Mouse (Mus musculus) lung, postnatal 14 days (tissue): Measurements from ENCODE around the gene Tnfsf15.

Experiments
- DNase-seq: peaks from one replicate; pipeline ENCODE4 v3.0.0; 2021

Tnfsf15 gene

DNA sequence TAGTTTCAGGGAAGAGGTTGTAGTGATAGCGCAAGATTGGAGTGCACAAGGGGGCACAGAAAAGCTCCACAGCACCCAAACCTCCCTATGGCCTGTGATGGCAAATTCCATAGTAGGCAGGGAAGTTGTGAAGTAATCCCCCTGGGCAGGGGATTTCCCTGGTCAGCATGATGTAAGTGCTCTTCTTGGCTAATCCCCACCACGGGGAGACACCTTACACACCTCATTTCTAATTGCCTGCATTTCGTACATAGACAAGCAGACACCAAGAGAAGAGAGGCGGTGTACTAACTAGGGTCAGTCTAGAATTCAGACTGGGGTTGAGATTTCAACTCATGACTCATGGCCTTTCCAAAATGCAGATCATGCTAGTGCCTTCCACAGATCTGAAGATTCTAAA lies 4.2 kb downstream of the Tnfsf15 start:
- DNase-seq = no peak

DNA sequence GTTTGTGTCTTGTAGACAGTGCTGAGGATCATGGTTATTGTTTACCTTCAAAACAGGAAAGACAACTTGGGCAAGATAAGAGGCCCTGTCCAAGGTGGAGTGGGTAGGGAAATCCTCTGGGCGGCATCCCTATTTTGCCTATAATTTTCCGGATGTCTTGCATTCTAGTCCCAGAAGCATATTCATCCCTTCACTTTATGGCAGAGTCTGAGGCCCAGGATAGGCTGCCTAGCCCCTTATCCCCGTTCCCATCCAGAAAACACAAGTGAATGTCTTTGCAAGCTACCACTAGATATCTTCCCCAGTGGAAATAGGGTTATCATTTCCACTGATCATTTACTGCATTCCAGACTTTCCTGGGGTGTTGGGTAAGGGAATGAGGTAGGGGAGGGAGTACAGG lies 4.9 kb downstream of the Tnfsf15 start:
- no peak for DNase-seq

DNA sequence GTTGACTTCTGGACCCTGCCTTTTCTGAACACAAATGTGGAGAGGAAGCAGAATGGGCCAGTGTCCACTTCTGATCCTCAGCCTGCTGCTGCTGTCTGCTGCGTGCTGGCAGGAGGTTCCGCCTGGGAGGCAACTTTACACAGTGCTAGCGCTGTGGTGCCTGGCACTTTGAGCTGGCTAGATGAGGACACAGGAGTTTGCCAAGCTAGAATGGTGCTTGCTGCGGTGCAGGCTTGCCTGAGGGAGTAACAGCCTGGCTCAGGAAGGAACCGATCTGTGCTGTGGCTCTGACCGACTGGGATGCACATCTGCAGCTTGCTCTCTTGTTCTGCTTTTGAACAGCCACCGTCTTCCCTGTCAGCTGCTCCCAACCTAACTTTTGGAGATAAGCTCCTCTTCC lies 5.4 kb downstream of the Tnfsf15 start:
- DNase-seq = no peak

DNA sequence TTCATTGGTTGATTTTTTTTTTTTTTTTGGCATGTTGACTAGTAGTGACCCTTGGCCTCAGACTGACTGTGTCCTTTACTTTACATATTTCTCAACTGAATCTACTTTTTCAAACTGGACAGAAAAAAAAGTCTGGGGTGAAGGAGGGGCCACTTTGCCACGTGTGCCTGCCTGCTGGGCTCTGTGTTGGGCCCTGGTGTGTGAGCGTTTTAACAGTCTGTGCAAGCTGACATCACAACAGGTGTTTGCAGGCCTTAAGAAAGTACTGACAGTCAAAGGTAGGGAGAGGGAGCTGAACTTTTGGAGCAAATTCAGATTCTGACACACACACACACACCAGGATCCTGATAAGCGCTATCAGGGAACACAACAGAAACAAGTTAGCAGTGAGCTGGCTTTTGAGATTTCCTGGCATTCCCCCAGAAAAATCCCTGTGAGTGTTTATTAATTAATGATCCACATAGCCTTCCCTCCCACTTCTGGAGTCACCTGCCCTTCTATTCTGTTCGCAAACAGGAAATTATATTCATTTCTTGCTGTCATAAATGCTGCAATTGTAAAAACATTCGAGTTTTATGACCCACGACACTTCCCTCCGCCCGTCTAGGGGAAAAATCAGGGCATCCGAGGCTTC lies 6.4 kb downstream of the Tnfsf15 start:
- DNase-seq = no peak

DNA sequence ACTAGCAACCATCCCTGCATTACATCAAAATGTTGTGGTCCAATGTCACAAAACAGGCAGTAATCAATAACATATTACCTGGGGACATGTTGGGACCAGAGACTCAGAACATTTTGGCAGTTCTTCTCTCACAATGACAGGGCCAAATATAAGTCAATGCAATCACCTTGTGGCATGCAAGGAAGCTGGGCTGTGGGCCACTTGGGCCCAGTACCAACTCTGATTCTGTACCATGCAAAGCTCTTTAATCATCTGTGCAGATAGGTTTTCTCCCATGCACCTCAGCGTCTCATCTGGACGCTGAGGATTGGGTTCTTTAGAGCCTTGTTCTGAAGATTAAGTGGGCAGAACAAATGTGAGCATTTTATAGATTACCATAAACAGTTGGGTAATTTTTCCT lies 13.6 kb downstream of the Tnfsf15 start:
- no peak for DNase-seq

DNA sequence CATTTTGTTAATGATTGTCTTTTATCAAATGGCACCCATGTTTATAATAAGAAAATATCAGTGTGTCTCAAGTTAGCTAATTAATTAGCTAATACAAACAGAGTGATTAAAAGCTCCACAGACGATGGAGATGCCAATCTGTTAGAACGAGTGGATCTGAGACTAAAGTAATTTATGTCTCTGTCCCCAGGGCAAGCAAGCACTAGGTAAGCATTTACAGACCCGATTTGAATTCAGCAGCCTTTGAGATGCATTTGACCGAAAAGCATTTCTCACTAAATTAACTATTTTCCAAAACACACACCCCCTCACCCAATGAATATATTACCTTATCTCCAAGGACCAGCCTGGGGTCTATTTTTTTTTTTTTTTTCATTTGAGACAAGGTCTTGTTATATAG lies 18.2 kb downstream of the Tnfsf15 start:
- no peak for DNase-seq

DNA sequence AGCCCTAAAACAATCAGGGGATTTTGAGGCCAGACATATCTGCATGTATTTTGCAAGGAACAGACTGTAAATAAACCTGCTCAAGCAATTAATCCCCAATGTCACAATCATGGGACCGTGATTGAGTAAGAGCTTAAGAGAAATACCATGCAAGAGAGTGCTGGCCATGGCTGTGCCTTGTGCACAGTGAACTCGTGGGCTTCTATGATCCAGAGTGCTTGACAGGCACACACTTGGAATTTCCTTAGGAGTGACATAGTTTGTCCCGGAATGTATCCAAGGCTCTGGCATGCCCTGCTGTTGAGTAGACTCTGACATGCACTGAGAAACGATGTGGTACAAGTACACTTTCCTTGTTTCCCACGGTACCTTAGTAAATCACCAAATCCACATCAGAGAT lies 18.9 kb downstream of the Tnfsf15 start:
- peak; percentile 29 for DNase-seq

DNA sequence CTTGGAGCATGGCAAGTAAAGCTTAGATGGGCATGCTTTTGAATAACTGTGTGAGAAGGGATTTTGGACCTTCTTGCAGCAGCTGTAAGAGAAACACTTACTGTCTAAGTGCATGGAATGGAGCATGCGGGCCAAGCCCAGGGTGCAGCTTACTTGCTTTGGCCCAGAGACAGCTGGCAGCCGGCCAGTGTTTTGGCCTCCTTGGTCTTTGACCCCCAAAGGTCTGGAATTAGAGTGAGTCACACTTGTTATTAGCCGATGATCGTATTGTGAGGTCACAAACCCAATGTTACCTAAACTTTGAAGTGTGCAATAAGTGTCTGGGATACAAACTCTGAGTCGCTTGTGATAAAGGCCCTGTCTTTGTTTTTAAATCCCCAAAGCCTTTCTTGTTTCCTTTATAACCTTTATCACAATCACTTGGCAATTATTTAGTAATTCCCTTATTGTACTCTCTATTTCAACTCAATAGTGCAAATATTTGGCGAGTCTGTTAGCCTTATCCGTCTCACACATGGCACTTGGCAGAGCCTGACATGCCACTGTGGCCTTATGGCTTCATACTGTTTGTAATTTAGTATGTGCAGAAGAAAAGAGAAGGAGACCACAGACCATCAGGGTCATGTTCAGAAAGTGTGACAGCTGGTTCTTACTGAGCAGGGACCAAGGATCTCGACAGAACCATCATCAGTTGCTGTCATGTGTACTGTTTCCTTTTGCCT lies 26.8 kb downstream of the Tnfsf15 start:
- peak; percentile 86 for DNase-seq

DNA sequence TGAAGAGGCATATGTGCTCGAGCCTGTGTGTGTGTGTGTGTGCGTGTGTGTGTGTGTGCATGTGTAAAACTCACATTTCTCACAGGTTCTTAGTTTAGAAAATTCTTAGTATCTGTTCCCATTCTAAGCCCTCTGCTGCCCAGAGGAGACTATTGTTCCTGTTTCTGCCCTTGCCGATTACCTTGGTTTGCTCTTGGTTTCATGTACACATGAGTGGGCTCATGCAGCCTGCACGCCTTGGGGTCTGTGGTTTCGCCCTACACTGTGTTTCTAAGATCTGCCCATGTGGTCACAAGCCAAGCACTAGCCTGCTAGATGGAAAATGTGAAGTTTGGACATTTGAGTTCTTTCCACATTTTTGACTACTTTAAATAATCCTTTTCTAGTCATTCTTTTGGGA lies 33.0 kb downstream of the Tnfsf15 start:
- DNase-seq = no peak

DNA sequence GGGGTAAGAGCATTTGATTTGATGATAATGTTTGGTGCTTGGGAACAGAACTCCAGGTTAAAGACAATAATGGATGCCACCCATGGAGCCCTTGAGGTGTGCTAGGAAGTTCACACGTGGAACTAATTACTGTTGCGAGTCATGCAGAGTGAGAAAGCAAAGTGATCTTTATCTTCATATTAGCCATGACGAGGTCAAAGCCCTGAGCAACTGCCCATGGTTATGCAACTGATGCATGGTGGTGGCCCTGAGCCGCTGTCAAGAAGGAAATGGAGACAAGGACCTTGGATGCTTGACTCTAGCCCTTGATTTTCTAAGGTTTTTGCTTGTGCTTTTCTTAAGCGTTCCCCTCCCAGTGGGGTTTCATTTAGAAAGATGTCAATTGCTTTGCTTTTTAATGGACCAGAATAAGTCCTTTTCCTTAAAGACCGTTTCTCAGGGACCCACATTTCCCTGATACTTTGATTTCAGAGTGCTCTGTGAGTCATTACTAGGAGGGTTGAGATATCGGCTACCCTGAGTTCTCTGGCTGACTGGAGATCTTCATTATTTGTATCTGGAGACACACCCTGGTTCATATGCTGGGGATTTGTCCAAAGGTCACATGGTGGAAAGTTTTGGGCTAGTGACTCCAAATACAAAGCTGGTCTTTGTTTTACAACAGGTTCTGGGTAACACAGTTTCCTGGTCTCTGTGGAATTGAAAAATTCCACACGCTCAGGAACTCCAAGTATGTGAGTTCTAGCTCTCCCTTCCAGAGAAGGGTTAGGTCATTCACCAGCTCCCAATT lies 34.3 kb downstream of the Tnfsf15 start:
- no peak for DNase-seq

DNA sequence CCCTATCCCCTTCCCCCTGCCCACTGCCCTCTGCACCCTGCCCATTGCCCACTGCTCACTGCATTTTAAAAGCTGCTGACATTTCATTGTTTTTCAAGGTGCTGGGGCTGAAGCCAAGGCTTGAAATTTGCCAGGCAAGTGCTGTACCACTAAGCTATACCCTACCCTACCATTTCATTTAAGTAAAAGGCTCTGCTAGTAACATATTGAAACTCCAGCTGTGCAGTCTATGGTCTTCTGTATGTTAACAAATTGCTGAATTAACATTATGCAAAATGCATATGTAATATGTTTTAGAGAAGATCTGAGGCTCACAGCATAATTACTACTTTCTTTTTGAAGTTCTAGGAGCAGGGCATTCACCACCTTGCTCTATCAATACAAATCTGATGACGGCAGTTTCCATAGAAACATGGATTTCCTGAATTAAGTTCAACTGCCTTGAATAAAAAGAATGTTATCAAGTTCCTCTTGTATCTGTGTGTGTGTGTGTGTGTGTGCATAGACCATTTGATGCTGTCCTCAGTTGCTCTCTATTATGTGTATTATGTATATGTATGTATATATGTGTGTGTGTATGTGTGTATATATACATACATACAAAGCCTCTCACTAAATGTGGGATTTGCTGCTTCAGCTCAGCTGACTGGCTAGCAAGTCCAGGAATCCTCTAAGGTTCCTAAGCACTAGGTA lies 38.5 kb downstream of the Tnfsf15 start:
- no peak for DNase-seq

DNA sequence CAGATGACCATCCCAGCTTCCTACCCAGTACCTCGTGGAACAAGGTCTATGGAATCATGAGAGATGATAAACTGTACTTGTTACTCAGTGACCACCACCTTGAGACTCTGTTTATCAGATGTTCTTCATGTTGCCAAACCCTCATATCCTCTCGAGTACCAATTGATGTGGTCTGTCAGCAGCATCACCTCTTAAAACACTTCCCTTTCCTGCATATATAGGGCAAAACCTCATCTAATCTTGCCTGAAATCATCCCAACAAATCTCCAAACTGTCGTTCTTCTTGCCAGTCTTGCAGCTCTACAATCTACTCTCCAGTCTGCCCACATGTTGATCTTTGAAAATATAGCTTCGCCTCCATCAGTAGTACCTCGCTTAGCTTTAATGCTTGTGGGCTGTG lies 40.7 kb downstream of the Tnfsf15 start:
- no peak for DNase-seq

DNA sequence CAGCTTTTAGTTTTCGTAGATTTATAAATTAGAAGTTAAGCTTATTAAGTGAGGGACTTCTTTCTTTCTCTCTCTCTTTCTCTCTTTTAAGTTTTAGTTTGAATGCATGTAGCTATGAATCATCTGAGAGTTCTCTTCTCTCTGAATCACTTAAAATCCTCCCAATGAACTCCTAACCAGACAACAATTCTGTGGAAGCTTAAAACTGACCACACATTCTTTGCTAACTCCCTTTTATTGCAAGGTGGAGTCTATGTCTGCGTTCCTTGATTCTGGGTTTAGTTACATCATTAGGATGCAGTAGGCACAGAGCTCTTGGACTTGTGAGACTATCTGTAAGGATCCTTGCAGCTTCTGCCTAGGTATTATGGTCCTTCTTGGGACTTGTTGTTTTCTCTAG lies 41.2 kb downstream of the Tnfsf15 start:
- no peak for DNase-seq

DNA sequence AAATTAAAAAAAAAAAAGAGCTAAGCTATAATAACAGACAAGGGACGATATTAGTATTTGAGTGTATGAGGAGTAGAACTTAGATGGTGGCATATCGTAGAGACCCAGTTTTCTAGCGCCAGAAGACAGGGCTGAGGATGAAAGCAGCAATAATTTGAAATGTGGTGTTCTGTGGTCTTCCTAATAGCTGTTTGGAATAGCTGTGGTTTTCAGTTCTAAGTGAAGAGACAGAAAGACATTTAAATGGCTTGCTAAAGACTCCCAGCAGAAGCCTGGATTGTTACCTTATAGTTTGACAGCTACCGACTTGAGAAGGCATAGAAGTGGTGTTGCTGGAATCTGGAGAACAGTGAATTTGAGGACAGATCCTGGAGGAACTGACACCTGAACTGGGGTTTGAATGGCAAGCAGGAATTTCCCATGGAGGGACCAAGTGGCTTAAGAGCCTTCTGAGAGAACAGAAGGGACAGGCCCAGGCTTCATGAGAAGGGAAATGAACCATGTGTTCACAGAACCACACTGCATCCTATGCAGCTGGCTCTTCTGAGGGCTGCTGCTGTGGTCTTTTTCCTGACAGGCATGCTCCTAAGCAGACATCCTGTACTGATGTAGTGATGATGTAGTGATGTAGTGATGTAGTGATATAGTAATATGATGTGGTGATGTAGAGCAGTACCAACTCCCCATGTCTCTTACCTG lies 42.8 kb downstream of the Tnfsf15 start:
- no peak for DNase-seq

DNA sequence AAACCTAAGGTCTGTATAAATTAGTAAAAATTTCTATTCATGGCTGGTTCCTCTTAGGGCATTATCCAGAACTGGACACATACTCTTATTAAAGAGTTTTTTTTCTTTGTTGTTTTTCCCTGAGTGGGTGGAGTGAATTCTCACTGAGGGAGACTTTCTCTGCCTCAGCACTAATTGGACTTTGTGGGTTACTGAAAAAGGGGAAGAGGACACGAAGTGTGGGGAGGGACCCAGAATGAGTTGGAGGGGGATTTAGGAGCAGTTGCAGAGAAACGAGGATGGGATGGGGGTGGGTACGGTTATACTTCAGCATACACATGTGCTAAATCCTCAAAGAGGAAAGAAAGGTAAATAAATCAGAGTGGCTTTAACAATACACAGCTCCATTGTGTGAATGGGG lies 45.2 kb downstream of the Tnfsf15 start:
- DNase-seq = no peak

DNA sequence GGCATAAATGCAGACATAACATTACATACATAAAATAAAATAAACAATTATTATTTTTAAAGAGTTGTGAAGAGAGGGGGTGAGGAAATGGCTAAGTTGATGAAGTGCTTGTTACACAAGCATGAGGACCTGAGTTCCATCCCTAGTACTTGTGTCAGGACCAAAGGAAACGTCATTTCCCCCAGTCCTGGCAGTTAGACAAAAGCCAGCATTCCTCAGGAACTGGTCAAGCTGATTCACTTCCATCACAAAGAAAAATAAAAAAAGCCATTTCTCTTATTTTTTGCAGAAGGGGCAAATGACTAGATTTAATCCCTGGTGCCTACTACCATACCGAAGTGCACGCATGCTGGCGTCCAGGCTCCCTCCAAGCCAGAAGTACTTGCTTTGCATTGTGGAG lies 48.0 kb downstream of the Tnfsf15 start:
- DNase-seq = no peak

DNA sequence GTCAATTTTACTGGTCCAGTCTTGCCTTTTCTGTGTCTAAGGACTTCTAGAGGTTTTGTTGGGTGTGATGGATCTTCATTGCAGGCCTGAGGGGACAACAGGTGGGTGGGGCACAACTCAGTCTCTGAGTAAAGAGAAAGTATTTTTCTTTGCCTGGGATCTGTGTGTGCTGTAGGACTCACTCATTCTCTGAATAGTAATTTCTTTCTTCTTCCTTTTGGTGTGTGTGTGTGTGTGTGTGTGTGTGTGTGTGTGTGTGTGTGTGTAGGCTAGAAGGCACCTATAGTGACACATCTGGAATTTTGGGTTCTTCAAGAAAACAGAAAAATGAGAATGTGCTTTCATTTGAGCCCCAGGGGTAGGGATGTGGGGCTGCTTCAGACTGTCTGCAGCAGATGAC lies 52.6 kb downstream of the Tnfsf15 start:
- no peak for DNase-seq

DNA sequence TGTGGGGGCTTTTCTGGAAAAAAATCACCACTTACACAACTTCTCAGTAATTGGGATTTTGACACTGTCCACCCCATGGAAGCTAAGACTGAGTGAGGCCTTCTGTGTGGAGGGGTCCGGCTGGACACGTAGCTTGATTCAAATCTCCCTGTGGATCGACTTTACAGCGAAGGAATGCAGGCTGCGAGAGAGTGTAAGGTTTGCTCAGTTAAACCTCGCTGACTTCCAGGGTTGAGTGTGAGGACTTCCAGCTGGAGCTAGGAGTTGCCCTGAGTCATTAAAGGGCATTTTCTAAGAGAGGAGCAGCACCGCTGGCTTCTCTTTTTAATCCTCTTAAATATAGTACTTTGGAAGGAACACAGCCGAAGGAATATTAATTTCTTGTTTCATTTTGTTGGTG lies 57.5 kb downstream of the Tnfsf15 start:
- DNase-seq = peak; percentile 32

DNA sequence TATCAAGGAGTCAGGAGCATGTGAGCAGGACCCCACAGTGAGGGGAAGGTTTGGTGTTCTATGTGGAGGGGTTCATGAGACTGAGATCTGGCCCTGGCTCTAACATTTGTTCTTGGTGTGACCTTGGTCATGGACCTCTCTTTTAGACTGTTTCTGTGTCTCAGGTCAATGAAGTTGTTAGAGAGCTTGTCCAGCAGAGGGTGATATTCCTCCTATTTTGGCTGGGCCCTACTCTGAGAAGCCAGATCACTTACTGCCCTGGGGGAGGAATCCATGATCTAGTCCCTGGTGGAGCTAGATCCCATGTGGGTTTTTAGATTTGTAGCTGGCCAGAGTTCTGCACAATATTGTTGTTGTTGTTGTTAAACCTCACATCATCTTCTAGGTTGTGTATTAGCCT lies 58.8 kb downstream of the Tnfsf15 start:
- peak; percentile 55 for DNase-seq

DNA sequence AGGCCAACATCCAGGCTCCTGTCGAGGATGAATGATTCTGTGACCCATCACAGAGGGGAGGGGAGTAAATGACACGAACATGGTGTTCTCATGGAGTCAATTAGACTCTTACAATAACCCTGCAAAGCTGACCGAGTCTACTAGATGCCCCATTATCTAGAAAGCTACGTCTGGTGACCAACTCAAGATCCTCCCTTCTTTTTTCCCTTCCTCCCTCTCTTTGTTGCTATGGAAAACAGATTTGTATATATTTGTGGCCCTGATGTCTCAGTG lies 59.7 kb downstream of the Tnfsf15 start:
- no peak for DNase-seq

DNA sequence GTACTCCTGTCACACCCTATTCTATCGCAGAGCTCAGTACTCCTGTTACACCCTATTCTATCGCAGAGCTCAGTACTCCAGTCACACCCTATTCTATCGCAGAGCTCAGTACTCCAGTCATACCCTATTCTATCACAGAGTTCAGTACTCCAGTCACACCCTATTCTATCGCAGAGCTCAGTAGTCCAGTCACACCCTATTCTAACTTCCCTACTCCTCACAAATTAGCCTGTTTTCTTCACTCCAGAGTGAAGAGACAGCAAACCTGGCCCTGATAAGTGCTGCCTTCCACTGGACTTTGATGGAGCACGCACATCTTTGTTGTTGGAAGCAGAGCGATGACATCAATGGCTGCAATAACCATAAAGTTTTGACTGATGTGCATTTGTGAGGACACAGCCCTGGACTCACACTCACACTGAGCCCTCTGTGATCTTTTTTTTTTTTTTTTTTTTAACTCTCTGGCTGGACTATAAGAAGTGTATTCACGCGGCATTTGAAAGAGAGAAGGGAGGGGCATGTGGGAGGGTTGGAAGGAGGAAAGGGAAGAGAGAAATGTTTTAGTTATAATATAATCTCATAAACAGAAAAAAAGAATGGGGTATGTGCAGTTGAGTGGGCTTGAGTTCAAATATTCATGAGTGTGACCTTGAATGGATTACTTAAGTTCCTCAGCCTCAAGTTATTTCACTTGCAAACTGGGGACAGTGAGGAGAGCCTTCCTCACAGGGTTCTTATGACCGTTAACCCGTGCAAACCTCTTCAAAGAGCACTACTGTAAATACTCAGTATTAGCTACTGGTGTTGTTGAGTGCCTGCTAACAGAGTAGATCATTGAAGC lies 60.3 kb downstream of the Tnfsf15 start:
- DNase-seq = no peak

DNA sequence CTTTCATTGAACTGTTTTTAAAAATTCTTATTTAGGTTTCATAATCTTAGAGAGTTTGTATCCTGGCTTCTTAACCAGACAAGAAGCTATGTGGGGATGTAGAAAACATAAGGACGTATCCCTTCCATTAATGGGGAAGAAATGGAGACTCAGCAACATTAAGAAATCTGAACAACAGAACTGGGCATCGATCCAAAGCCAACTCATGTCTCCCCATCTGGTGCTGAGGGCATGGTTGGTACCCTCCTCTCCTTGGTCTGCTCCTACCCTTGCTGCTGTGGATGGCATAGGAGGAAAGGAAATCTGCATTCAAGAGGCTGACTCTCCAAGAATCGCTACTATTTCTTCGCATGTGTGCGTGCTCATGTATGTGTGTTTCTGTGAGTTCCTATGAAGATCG lies 61.2 kb downstream of the Tnfsf15 start:
- DNase-seq = no peak
